Mouse (Mus musculus) G1E (cell line): ENCODE measurements around the gene Hmgcl.

Experiments used
- CTCF ChIP-seq: IDR thresholded peaks from 2 replicates; pipeline ENCODE4 v1.5.1; 2012; ENCODE audit warnings: low read depth, low read length, inconsistent platforms, mixed read lengths
- GATA1 ChIP-seq: IDR thresholded peaks from 2 replicates; pipeline ENCODE4 v1.6.1; 2012; ENCODE audit warnings: borderline replicate concordance, low read length, inconsistent platforms, mixed read lengths
- POLR2AphosphoS5 ChIP-seq: IDR thresholded peaks from 2 replicates; pipeline ENCODE4 v1.6.1; 2012; ENCODE audit warnings: low read depth, low read length, inconsistent platforms; ENCODE audit not compliant: insufficient replicate concordance
- TAL1 ChIP-seq: conservative IDR thresholded peaks from 2 replicates; pipeline ENCODE4 v1.6.1; 2012; ENCODE audit warnings: low read depth, low read length, inconsistent platforms, mixed read lengths

DNA sequence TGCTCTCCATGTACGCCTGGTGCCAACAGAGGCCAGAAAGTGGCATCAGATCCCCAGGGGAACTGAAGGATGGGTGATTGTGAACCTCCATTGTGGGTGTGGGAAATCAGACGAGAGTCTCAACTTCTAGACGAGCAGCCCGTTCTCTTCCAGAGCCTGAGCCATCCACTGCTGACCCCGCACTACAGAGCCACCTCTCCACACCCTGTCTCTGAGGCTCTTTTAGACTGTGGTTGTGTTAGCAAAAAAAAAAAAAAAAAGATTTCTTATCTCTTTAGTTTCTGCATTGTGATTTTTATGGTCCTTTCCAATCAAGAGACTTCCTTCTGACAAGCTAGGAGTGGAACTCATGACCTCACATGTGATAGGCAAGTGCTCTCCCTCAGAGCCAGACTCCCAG is 16.8 kb upstream of the Hmgcl start:
- TF ChIP-seq CTCF, result no peak
- no peak for TF ChIP-seq POLR2AphosphoS5
- no peak for TF ChIP-seq TAL1
- no peak for TF ChIP-seq GATA1
